Comparison of ENCODE assay signal across 12 mouse cellular contexts in the genomic region with DNA sequence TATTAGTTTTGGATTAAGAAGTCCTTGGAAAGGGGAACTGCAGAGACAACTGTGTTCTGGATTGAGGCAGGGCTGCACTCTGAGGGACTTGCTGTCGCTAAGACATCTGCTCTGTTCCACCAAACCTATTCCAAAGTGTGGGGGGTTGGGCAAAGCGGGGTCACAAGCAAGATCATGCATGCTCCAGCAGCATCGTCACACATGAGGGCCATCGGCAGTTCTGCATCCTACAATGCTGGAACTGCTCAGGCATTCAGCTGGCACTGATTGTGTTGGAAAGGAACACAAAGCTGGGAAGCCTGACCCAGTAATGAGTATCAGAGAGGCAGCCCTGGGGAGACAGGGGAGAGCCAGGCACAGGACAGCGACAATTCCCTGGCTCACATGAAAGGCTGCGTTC. TPM values are rescaled to one million over a fixed set of nuclear protein-coding genes. Genes with fewer than 3 reads are reported as not detected.
A peak's percentile ranks its signal among the peaks of the same experiment; 100 is the strongest.
DNase-seq lines count a peak whose midpoint lies in the region; ATAC-seq lines count a peak whose summit lies in the region.
"Had no signal": no experiment of that assay in that cellular context is flagged by ENCODE, and none has a peak within 500 bp of the region (broad histone marks: within the 10 kb centered on the region; RNA-seq: fewer than 3 reads in every experiment).

No protein-coding gene starts in this region.

- no peak overlapping the region for H3K9ac ChIP-seq in kidney, embryonic 16.5 days (replicated peaks; ENCODE audit: low read length)
- no peak overlapping the region for H3K9ac ChIP-seq in forebrain, embryonic 13.5 days
- H3K9ac ChIP-seq in midbrain, embryonic 15.5 days = no peak overlapping the region
- H3K9ac ChIP-seq: liver, embryonic 14.5 days; stomach, embryonic 15.5 days had no signal

- H3K27ac ChIP-seq in kidney, embryonic 16.5 days (ENCODE audit: low read length) = no peak overlapping the region
- H3K27ac ChIP-seq in forebrain, embryonic 13.5 days = peak overlapping the region; percentile 42; the same call in 1 of the 2 replicates
- H3K27ac ChIP-seq in midbrain, embryonic 15.5 days = no peak overlapping the region
- H3K27ac ChIP-seq: liver, embryonic 14.5 days; stomach, embryonic 15.5 days had no signal

- H3K4me1 ChIP-seq in kidney, embryonic 16.5 days (ENCODE audit: insufficient read depth, low read length) = peaks cover 11% of the 10 kb centered on the region
- H3K4me1 ChIP-seq in forebrain, embryonic 13.5 days = peaks cover 22% of the 10 kb centered on the region
- H3K4me1 ChIP-seq in midbrain, embryonic 15.5 days = peaks cover 20% of the 10 kb centered on the region
- H3K4me1 ChIP-seq: stomach, embryonic 15.5 days had no signal

- peak; percentile 87 for ATAC-seq in kidney, embryonic 16.5 days (ENCODE audit: low FRiP score, low TSS enrichment)
- peak; percentile 55; the same call in 1 of the 2 replicates for ATAC-seq in forebrain, embryonic 13.5 days
- 0 out of 2 replicates have a peak, but pooled peaks have one; percentile 42 for ATAC-seq in midbrain, embryonic 15.5 days (replicated peaks)

- H3K27me3 ChIP-seq in kidney, embryonic 16.5 days (ENCODE audit: insufficient read depth, low read length) = no peaks in the 10 kb centered on the region
- no peaks in the 10 kb centered on the region for H3K27me3 ChIP-seq in forebrain, embryonic 13.5 days
- H3K27me3 ChIP-seq in midbrain, embryonic 15.5 days (replicated peaks) = 0 out of 2 replicates have a peak, but pooled peaks cover 3% of the 10 kb centered on the region
- H3K27me3 ChIP-seq: stomach, embryonic 15.5 days had no signal

- H3K36me3 ChIP-seq in kidney, embryonic 16.5 days (ENCODE audit: insufficient read depth, low read length) = no peaks in the 10 kb centered on the region
- H3K36me3 ChIP-seq in forebrain, embryonic 13.5 days (ENCODE audit: poor library complexity, severe bottlenecking) = no peaks in the 10 kb centered on the region
- H3K36me3 ChIP-seq in midbrain, embryonic 15.5 days (replicated peaks) = no peaks in the 10 kb centered on the region
- H3K36me3 ChIP-seq: stomach, embryonic 15.5 days had no signal

- H3K9me3 ChIP-seq in kidney, embryonic 16.5 days (ENCODE audit: low read length) = no peaks in the 10 kb centered on the region
- no peaks in the 10 kb centered on the region for H3K9me3 ChIP-seq in forebrain, embryonic 13.5 days (replicated peaks)
- H3K9me3 ChIP-seq in midbrain, embryonic 15.5 days = no peaks in the 10 kb centered on the region
- H3K9me3 ChIP-seq: stomach, embryonic 15.5 days had no signal

- no peak for DNase-seq in kidney, adult 18-20 months
- peak; percentile 34 for DNase-seq in cerebellum, adult 8-10 months
- DNase-seq in testis, postnatal 10 days (ENCODE audit: low spot score) = no peak
- no peak for DNase-seq in frontal cortex, adult 2 months (ENCODE audit: extremely low spot score in 1 of 2, low spot score in 1 of 2)
- no peak for DNase-seq in spleen, postnatal 10 days (ENCODE audit: low spot score in 2 of 2)
- DNase-seq: heart, adult 11 months; right cerebral cortex, adult 18-20 months had no signal

- WGBS in kidney, embryonic 16.5 days = 32% methylated on average over 6 of the region's 6 CpGs
- WGBS in forebrain, embryonic 13.5 days = 17% methylated on average over 6 of the region's 6 CpGs
- WGBS in midbrain, embryonic 15.5 days = 13% methylated on average over 6 of the region's 6 CpGs

- no peak overlapping the region for H3K4me2 ChIP-seq in kidney, embryonic 16.5 days (replicated peaks; ENCODE audit: low read depth, low read length)
- H3K4me2 ChIP-seq in forebrain, embryonic 13.5 days = no peak overlapping the region
- no peak overlapping the region for H3K4me2 ChIP-seq in midbrain, embryonic 15.5 days
- H3K4me2 ChIP-seq: stomach, embryonic 15.5 days had no signal

- no peak overlapping the region for H3K4me3 ChIP-seq in kidney, embryonic 16.5 days (ENCODE audit: low read length)
- no peak overlapping the region for H3K4me3 ChIP-seq in forebrain, embryonic 13.5 days
- no peak overlapping the region for H3K4me3 ChIP-seq in midbrain, embryonic 15.5 days
- H3K4me3 ChIP-seq: stomach, embryonic 15.5 days had no signal

RNA-seq across cellular contexts. Expression of gene Amer2, which starts 56.5 kb away (rescaled TPM):
- polyA plus RNA-seq in kidney, embryonic 16.5 days (2015; fragmentation: Nextera tagmentation; extraction: Ambion mirVana) = 1.7 and 1.8 TPM in 2 replicates
- polyA plus RNA-seq in forebrain, embryonic 13.5 days (2015; fragmentation: Nextera tagmentation; extraction: Ambion mirVana) = 24.4 and 31.0 TPM in 2 replicates
- polyA plus RNA-seq in midbrain, embryonic 15.5 days (2015; fragmentation: Nextera tagmentation; extraction: Ambion mirVana) = 31.3 and 35.0 TPM in 2 replicates
- polyA plus RNA-seq in frontal cortex, adult 2 months (2012; rRNA removed) = 22.4 and 23.0 TPM in 2 replicates
